Mouse (Mus musculus): ENCODE measurements at regions not wholly inside any gene's neighbourhood (a gene's known extent, or its start where the extent isn't known, plus 50 kb on each side); places are given as distances from the start of the nearest gene placed in this dataset.

GRCm38 (mm10) chrX:12889482-12889808 is 127.6 kb upstream of the Med14 start:
- DNase-seq (ENCODE audit: extremely low spot score, low spot score): no peak

GRCm38 (mm10) chrX:12888708-12889481 is 127.0 kb upstream of the Med14 start:
- DNase-seq (ENCODE audit: extremely low spot score, low spot score): no peak

GRCm38 (mm10) chrX:12888010-12888707 is 126.3 kb upstream of the Med14 start:
- no peak for DNase-seq (ENCODE audit: extremely low spot score, low spot score)

- DNase-seq (ENCODE audit: extremely low spot score, low spot score): no peak
Measured at GRCm38 (mm10) chrX:12887516-12887915, 125.6 kb upstream of the Med14 start.

- peak; percentile 14 for DNase-seq (ENCODE audit: extremely low spot score, low spot score)
Measured at GRCm38 (mm10) chrX:12886160-12887048, 124.5 kb upstream of the Med14 start.

- no peak for DNase-seq (ENCODE audit: extremely low spot score, low spot score)
Measured at GRCm38 (mm10) chrX:12879233-12879632, 117.4 kb upstream of the Med14 start.

GRCm38 (mm10) chrX:12877506-12877905 is 115.6 kb upstream of the Med14 start:
- DNase-seq (ENCODE audit: extremely low spot score, low spot score): no peak

- peak; percentile 75 for DNase-seq (ENCODE audit: extremely low spot score, low spot score)
Measured at GRCm38 (mm10) chrX:12873698-12874144, 111.8 kb upstream of the Med14 start.

- no peak for DNase-seq (ENCODE audit: extremely low spot score, low spot score)
Measured at GRCm38 (mm10) chrX:12873230-12873629, 111.4 kb upstream of the Med14 start.

- no peak for DNase-seq (ENCODE audit: extremely low spot score, low spot score)
Measured at GRCm38 (mm10) chrX:12866885-12867498, 105.1 kb upstream of the Med14 start.

- no peak for DNase-seq (ENCODE audit: extremely low spot score, low spot score)
Measured at GRCm38 (mm10) chrX:12866176-12866575, 104.3 kb upstream of the Med14 start.

- no peak for DNase-seq (ENCODE audit: extremely low spot score, low spot score)
Measured at GRCm38 (mm10) chrX:12860168-12860567, 98.3 kb upstream of the Med14 start.

GRCm38 (mm10) chrX:12858757-12859156 is 96.9 kb upstream of the Med14 start:
- DNase-seq (ENCODE audit: extremely low spot score, low spot score): no peak

GRCm38 (mm10) chrX:12857881-12858755 is 96.2 kb upstream of the Med14 start:
- peak; percentile 27 for DNase-seq (ENCODE audit: extremely low spot score, low spot score)

- DNase-seq (ENCODE audit: extremely low spot score, low spot score): no peak
Measured at GRCm38 (mm10) chrX:12855425-12855824, 93.6 kb upstream of the Med14 start.

- DNase-seq (ENCODE audit: extremely low spot score, low spot score): no peak
Measured at GRCm38 (mm10) chrX:12851684-12852083, 89.8 kb upstream of the Med14 start.

- DNase-seq (ENCODE audit: extremely low spot score, low spot score): no peak
Measured at GRCm38 (mm10) chrX:12844431-12844830, 82.6 kb upstream of the Med14 start.

- DNase-seq (ENCODE audit: extremely low spot score, low spot score): no peak
Measured at GRCm38 (mm10) chrX:12841021-12841325, 79.1 kb upstream of the Med14 start.

GRCm38 (mm10) chrX:12840160-12841020 is 78.5 kb upstream of the Med14 start:
- DNase-seq (ENCODE audit: extremely low spot score, low spot score): peak; percentile 58

All from neural tube, embryonic 10.5 days (tissue).